Mouse (Mus musculus) midbrain, postnatal 0 days (tissue): ENCODE data around the gene Jak1. TPM values are rescaled to one million over a fixed set of nuclear protein-coding genes. Genes with fewer than 3 reads are reported as not detected.

Experiments
- ATAC-seq: fragments of 200-750 bp; cut with Nextera tagmentation; 2 replicates; pipeline ENCODE4 v1.8.0; 2017; ENCODE audit warnings: moderate number of reproducible peaks, mild to moderate bottlenecking, moderate TSS enrichment, moderate library complexity; ENCODE audit not compliant: low FRiP score
- DNase-seq: peaks from one replicate; pipeline ENCODE4 v3.0.0-alpha.2; 2015; ENCODE audit warnings: low spot score
- H3K27ac ChIP-seq: fragments of 300-500 bp; sonication (generic); 2 replicates; pipeline ENCODE4 v1.5.1; 2014; ENCODE audit warnings: low read depth, mild to moderate bottlenecking, low read length, mixed read lengths
- H3K27me3 ChIP-seq: fragments of 300-500 bp; sonication (generic); 2 replicates; pipeline ENCODE4 v1.6.1; 2014; ENCODE audit warnings: low read length, control low read depth, mixed read lengths; ENCODE audit not compliant: insufficient read depth
- H3K36me3 ChIP-seq: fragments of 300-500 bp; sonication (generic); 2 replicates; pipeline ENCODE4 v1.6.1; 2014; ENCODE audit warnings: low read length, control low read depth, mixed read lengths; ENCODE audit not compliant: insufficient read depth
- H3K4me1 ChIP-seq: fragments of 300-500 bp; sonication (generic); 2 replicates; pipeline ENCODE4 v1.6.1; 2014; ENCODE audit warnings: mild to moderate bottlenecking, control low read depth, antibody characterized with exemption, low read length, mixed read lengths; ENCODE audit not compliant: insufficient read depth
- H3K4me2 ChIP-seq: fragments of 300-500 bp; sonication (generic); 2 replicates; pipeline ENCODE4 v1.6.1; 2014; ENCODE audit warnings: low read depth, mild to moderate bottlenecking, low read length, mixed read lengths; ENCODE audit not compliant: poor library complexity, severe bottlenecking
- H3K4me3 ChIP-seq: fragments of 300-500 bp; sonication (generic); 2 replicates; pipeline ENCODE4 v1.5.1; 2014; ENCODE audit warnings: low read depth, mild to moderate bottlenecking, low read length, moderate library complexity
- H3K9ac ChIP-seq: fragments of 300-500 bp; sonication (generic); replicated peaks from 2 replicates; pipeline ENCODE4 v1.6.1; 2014; ENCODE audit warnings: mild to moderate bottlenecking, low read length, moderate library complexity, mixed read lengths; ENCODE audit not compliant: poor library complexity, severe bottlenecking
- H3K9me3 ChIP-seq: fragments of 300-500 bp; sonication (generic); 2 replicates; pipeline ENCODE4 v1.6.1; 2016; ENCODE audit warnings: low read length, control low read depth
- CTCF ChIP-seq: IDR thresholded peaks from 2 replicates; pipeline ENCODE4 v1.5.1; 2016; ENCODE audit warnings: antibody characterized with exemption, mild to moderate bottlenecking
- WGBS: fragments of 180-500 bp; shearing (Covaris S2); extraction: QIAGEN DNeasy Blood & Tissue Kit; methylation state at CpG from one replicate; pipeline ENCODE4 v1.1.7; 2014; 5-methylcytosine and 5-hydroxymethylcytosine counted together
- polyA plus RNA-seq: library from polyadenylated mRNA; unstranded; fragments of >200 nt; fragmentation: Nextera tagmentation; extraction: Ambion mirVana; gene quantifications from 2 replicates; pipeline ENCODE4 v1.2.1, GENCODE M21; 2015
- total RNA-seq: library from RNA; depleted of rRNA; stranded (reverse); fragments of >200 nt; gene quantifications from 2 replicates; pipeline ENCODE4 v1.2.3, GENCODE M21; 2014

The Jak1 gene
- total and polyA plus RNA-seq, 2 experiments from 2014 or later = 76.1 to 91.9 TPM

DNA sequence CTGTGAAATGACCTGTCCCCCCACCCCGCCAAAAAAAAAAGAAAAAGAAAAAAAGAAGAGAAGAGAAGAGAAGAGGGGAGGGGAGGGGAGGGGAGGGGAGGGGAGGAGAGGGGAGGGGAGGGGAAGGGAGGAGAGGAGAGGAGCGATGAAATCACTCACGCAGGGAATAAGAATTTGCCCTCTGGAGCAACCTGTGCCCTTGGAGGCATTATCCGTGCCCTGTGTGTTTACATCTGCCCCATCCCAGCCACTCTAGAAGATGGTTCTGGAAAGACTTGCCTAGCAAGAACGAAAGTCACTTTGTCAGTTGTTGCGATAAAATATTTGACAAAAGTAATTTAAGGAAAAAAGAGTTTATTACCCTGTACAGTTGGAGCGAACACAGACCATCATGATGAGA is 441 bp upstream of the Jak1 start:
- H3K27me3 ChIP-seq = no peaks in the 10 kb centered on the region
- no peak overlapping the region for H3K27ac ChIP-seq
- H3K4me3 ChIP-seq = peak overlapping the region; percentile 97
- H3K4me1 ChIP-seq = no peaks in the 10 kb centered on the region
- no peak for ATAC-seq
- no peak for TF ChIP-seq CTCF
- no peak for DNase-seq
- no peak overlapping the region for H3K9ac ChIP-seq
- H3K9me3 ChIP-seq = no peaks in the 10 kb centered on the region
- WGBS = 34% methylated on average over 6 of the region's 7 CpGs
- peak overlapping the region; percentile 68 for H3K4me2 ChIP-seq
- no peaks in the 10 kb centered on the region for H3K36me3 ChIP-seq

DNA sequence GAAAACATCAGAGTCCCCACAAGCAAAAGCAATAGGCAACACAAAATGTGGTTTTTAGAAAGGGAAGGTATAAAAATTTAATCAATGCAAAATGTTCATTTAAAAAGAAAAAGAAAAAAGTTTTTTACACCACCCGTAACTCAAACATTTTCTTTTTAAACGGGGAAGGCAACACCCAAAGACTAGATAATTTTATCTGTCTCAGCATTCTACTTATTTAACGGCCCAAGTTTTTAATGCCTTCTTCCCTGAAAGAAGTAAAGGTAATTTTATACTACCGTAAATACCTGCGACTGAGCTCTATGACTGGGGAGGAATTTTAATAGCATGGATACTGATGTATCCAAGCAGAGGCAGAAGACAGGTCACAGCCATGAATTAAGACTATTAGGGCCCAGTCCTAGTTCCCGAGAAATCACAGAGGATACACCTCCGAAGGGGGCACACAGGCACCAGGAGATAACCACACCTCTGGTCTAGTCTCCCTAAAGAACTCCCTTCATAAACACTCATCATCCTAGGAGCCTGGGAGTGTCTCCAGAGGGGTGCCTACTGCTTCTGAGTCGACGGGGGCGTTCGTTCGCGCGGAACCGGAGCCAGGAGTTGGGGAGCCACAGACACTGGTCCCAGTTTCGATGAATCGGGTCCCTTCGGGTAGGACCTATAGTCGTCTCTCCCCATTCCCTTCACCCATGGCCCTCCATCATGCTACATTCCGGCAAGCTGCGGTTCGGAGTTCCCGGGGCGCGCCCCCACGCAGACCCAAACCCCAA is 928 bp downstream of the Jak1 start:
- H3K4me1 ChIP-seq = no peaks in the 10 kb centered on the region
- no peak for TF ChIP-seq CTCF
- H3K9me3 ChIP-seq = no peaks in the 10 kb centered on the region
- H3K27ac ChIP-seq = peak overlapping the region; percentile 73
- no peaks in the 10 kb centered on the region for H3K27me3 ChIP-seq
- H3K36me3 ChIP-seq = no peaks in the 10 kb centered on the region
- ATAC-seq (peak; percentile 44; the same call in 1 of the 2 replicates), DNase-seq (no peak)
- H3K9ac ChIP-seq = peak overlapping the region; percentile 90
- peak overlapping the region; percentile 68 for H3K4me2 ChIP-seq
- peak overlapping the region; percentile 97 for H3K4me3 ChIP-seq
- 8% methylated on average over 26 of the region's 26 CpGs for WGBS

DNA sequence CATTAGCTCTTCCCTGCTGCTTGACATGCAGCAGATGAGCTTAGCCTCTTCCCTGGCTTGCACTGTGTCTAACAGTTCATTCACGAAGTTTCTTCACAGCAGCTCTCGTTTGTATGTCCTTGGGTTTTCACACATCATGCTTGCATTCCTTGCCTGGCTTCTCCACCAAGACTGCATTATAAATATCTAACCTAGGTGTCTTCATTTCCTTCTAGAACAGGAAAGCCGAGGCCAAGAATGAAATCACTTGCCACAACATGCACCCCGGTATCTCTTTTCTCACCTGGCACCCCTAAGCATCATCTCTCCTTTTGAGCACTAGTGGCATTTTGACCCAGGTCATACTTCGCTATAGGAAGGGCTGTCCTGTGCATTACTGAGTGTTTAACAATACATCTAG is 3.5 kb downstream of the Jak1 start:
- no peaks in the 10 kb centered on the region for H3K27me3 ChIP-seq
- no peaks in the 10 kb centered on the region for H3K36me3 ChIP-seq
- no peak for TF ChIP-seq CTCF
- no peak overlapping the region for H3K9ac ChIP-seq
- no peak for DNase-seq
- H3K4me2 ChIP-seq = no peak overlapping the region
- ATAC-seq = no peak
- H3K4me3 ChIP-seq = no peak overlapping the region
- no peak overlapping the region for H3K27ac ChIP-seq
- H3K4me1 ChIP-seq = no peaks in the 10 kb centered on the region
- H3K9me3 ChIP-seq = no peaks in the 10 kb centered on the region
- 81% methylated on average over 5 of the region's 5 CpGs for WGBS

DNA sequence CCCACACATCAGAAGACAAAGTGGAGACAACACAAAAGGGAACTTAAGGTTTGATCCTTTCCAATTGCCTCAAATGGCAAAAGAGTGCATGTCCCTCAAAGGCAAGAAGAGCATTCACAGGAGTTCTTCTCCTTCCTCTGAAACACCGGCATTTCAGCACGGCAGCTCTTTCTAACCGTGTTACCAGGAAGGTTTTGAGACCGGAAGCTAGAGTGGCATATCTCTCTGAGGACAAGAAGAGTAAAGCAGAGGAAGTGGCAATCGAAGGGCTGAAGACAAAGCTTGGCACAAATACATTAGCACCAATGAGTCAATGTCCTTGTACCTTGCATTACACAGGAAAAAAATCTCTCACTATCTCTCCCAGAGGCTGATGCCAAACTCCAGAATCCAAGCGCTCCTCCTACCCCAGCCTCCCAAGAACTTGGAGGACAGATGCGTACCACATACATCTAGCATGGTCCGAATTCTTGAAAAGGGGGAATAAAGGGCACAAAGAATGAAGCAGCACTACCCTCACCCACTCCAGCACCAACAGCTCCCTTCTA is 4.3 kb downstream of the Jak1 start:
- Histone ChIP-seq H3K4me3 (no peak overlapping the region), H3K4me1 (no peaks in the 10 kb centered on the region), H3K27ac (no peak overlapping the region), H3K27me3 (no peaks in the 10 kb centered on the region), H3K9me3 (no peaks in the 10 kb centered on the region), H3K9ac (no peak overlapping the region), H3K36me3 (no peaks in the 10 kb centered on the region), H3K4me2 (no peak overlapping the region)
- no peak for TF ChIP-seq CTCF
- WGBS = 85% methylated on average over 8 of the region's 8 CpGs
- no peak for DNase-seq
- no peak for ATAC-seq

DNA sequence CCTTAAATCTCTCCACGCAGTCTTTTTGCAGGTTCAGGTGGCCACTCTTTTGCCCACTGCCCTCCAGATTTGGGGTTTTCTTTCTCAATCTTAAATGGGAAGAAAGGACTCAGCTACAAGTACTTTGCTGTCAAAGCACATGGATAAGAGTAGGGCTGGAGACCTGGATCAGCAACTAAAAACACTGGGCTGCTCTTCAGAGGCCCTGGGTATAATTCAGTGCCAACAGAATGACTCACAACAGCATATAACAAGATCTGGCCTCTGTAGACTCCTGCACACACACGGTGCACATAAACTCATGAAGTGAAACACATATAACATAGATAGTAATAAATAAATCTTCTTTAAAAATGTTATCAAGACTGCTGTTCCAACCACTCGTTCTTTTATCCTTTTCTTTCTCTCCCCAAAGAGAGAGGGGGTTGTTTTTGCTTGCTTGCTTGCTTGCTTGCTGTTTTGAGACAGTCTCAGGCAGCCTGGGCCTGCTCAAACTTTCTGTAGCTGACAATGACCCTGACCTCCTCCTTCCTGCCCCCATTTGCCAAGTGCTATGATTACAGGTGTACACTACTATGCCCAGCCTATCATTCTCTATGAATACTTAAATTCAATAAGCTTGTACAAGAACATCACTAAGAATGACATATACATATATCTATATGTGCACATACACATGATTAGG is 8.4 kb downstream of the Jak1 start:
- H3K36me3 ChIP-seq = no peaks in the 10 kb centered on the region
- no peak for DNase-seq
- ATAC-seq = no peak
- no peak overlapping the region for H3K4me2 ChIP-seq
- H3K27me3 ChIP-seq = no peaks in the 10 kb centered on the region
- no peaks in the 10 kb centered on the region for H3K9me3 ChIP-seq
- no peak overlapping the region for H3K27ac ChIP-seq
- H3K4me3 ChIP-seq = no peak overlapping the region
- no peak overlapping the region for H3K9ac ChIP-seq
- TF ChIP-seq CTCF = no peak
- WGBS = 88% methylated on average over 3 of the region's 3 CpGs
- H3K4me1 ChIP-seq = no peaks in the 10 kb centered on the region
